Mouse (Mus musculus) gastrocnemius, postnatal 4 days (tissue): ENCODE results near the gene Gstt4. TPM values are rescaled to one million over a fixed set of nuclear protein-coding genes. Genes with fewer than 3 reads are reported as not detected.
A peak's percentile ranks its signal among the peaks of the same experiment; 100 is the strongest.
"Not testable (repeated sequence)": the region's sequence is repeated elsewhere in the genome, so short reads cannot be mapped to it uniquely, and the experiment has no call there.

Experiments used
- DNase-seq, 2 experiments: peaks; one replicate each; pipeline ENCODE4 v3.0.0; 2021 to 2022; ENCODE audit warnings: low spot score in 2 of 2, mixed read lengths in 2 of 2
- long read RNA-seq, 2 experiments: library from polyadenylated mRNA; stranded (forward); transcript quantifications; one replicate each; pipeline ENCODE4 v2.0.0; 2021
- total RNA-seq, 2 experiments: library from RNA; stranded (reverse); gene quantifications; 2 replicates each; pipeline ENCODE4 v1.2.3; 2021

The Gstt4 gene
- not detected for total RNA-seq
- long read RNA-seq, experiment 1: 0 reads
- long read RNA-seq, experiment 2: 0 reads

GRCm38 (mm10) chr10:75822443-75822842 is at the start of gene Gstt4:
TSS of gene Gstt4 (minus strand) at chr10:75822543.
- no peak for DNase-seq

GRCm38 (mm10) chr10:75861587-75861986 is 39.2 kb upstream of the Gstt4 start:
- DNase-seq: no peak

DNA sequence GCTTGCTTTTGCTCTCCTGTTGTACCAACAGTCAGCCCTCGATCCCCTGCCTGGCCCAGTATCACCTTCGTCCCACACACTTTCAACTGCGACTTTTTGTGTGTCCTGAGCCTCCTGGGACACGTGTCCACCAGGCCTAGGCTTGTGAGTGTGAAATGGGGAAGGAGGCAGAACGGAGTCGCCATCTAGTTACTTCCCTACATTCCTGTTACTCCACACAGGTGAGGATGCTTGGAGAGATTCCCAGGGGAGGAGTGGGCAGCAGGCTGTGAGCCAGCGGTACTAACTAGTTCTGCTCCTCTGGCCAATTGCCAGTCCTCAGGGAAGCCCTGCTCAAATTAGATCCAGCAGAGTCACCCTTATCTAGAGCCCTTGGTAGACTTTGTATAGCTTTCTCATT is 38.4 kb upstream of the Gstt4 start:
- DNase-seq: no peak

- DNase-seq: peak; percentile 71 to 86
These were observed 37.6 kb upstream of the Gstt4 start, which contains the start of gene Mif for GRCm38 (mm10) chr10:75859786-75860470. TSS of gene Mif (minus strand) at chr10:75860240.

- DNase-seq: no peak
These were observed 36.9 kb upstream of the Gstt4 start for GRCm38 (mm10) chr10:75859107-75859746.

GRCm38 (mm10) chr10:75857598-75857997 is 35.3 kb upstream of the Gstt4 start:
- no peak for DNase-seq

- no peak for DNase-seq
These were observed 34.6 kb upstream of the Gstt4 start for GRCm38 (mm10) chr10:75856976-75857375.

GRCm38 (mm10) chr10:75856155-75856907 is 34.0 kb upstream of the Gstt4 start:
- no peak for DNase-seq

- no peak for DNase-seq
These were observed 33.2 kb upstream of the Gstt4 start for GRCm38 (mm10) chr10:75855416-75855981.

- no peak for DNase-seq
These were observed 32.4 kb upstream of the Gstt4 start for GRCm38 (mm10) chr10:75854791-75855190.

- no peak for DNase-seq
These were observed 31.8 kb upstream of the Gstt4 start for GRCm38 (mm10) chr10:75854096-75854495.

DNA sequence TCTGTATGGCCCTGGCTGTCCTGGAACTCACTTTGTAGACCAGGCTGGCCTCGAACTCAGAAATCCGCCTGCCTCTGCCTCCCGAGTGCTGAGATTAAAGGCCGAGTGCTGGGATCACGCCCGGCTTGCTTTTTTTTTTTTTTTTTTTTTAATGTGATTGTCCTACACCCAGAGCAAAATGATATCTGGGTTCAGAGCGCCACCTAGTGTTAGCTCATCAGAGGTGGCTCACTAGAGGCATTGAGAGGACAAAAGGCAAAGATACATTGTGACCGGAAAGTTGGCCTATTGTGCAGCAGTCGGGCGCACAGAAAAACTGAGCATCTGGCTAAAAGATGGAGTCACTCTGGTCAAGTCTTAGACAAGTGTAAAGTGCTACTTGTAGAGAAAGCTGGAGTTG is 31.1 kb upstream of the Gstt4 start:
- DNase-seq: peak; percentile 57 to 83

GRCm38 (mm10) chr10:75852539-75853125 is 30.3 kb upstream of the Gstt4 start:
- DNase-seq: no peak

DNA sequence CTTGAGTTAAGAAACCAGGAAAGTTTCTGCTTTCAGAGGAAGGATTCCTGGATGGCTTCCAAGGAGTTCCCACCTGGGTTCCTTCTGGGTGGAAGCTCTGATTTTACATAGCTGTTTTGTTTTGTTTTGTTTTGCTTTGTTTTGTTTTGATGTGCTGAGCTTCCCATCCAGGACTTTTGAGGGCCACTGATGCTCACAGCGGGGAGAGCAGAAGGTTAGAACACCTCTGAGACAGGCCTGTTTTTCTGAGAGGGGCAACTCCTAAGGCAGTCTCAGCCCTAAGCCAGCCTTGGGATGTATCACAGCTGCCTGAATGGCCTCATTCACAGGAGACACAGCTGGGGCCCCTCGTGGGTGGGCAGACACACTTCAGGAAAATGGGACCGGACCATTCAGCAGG is 29.3 kb upstream of the Gstt4 start:
- DNase-seq: no peak

DNA sequence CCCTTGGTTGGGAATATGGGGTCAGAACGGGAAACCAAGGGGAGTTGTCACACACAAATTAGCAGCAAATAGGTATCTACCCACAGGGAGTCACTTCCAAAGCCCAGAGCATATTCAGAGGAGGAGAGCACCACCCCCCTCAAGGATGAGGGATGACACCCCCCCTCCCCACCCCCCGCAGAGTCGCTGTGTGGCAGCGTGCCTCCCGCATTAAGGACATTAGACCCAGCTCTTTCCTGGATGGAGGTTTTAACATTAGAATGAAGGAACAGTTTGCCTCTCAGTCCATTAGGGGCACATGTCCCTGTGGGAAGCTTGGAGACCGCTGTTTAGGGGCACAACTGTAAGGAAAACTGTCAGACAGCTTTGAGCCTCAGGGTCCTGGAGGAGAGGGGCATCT is 28.7 kb upstream of the Gstt4 start:
- no peak for DNase-seq

DNA sequence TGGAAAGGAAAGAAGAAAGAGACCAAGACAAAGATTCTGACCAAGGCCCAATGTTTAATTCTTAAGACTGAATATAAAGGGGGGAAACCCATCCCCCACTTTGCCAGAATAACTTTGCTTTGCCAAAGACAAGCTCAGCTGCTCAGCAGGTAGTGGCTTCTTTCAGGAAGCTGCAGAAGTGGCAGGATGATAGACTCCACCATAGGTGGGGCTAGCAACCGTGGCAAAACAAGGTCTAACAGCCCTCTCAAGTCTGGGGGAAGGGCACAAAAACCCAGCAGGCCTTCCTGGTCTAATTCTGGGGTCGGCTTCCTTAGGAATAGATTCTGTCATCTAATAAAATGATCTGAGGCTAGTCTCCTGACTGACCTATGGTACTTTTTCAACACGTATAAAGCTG is 26.0 kb upstream of the Gstt4 start:
- no peak for DNase-seq

DNA sequence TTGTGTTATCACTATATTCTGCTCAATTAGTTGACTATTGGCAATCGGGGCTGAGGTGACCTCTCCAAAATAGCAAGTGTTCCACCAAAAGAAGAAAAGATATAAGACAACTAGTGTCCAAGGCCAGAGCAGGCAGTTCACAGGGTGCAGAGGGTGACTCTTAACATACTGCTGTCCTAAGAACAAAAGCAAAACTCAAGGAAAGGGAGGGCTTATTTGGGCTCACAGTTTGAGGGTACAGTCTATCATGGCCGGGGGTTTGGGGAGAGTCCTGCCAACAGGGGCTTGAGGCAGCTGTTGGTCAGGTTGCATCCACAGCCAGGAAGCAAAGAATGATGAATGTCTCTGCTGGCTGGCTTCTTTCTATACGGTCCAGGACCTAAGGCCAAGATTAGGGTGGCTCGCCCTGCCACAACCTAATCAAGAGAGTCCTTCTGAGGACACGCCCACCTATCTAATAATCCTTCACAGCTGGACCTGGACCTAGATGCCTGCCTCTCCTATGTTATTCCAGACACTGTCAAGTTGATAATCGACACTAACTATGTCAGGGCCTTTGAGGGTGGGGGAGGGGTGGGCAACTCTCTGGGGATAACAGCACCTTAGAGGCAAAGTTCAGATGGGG is 23.1 kb upstream of the Gstt4 start:
- DNase-seq: no peak

DNA sequence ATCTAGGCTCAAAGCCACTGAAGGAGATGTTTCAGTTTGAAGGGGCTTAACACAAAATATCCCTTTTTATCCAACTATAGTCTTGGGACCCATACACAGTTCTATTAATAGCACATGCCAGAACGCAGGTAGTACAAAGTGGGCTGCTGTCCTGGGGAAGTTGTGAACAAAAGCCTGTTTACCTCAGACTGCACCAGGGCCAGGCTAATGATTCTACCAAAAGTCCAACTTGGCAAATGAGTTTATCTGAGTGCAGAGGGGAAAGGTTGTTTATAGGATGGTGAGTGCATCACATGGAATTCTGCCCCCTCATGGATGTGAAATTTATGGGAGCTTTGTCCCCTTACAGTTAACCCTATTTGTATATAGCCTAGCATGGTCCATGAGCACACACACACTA is 22.5 kb upstream of the Gstt4 start:
- no peak for DNase-seq

DNA sequence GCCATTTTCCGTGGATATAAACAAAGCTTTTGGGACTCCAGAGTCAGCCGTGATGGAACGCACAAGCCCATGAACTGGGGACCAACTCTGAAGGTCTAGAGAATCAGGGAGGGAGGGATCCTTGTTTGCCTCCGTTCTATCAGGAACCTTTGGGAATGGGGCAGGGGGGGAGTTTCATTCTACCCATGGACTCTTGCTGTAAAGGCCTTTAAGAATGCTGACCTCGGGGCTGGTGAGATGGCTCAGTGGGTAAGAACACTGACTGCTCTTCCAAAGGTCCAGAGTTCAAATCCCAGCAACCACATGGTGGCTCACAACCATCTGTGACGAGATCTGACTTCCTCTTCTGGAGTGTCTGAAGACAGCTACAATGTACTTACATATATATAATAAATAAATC is 21.6 kb upstream of the Gstt4 start:
- not testable (repeated sequence) for DNase-seq

- DNase-seq: no peak
These were observed 16.7 kb upstream of the Gstt4 start for GRCm38 (mm10) chr10:75839092-75839491.

DNA sequence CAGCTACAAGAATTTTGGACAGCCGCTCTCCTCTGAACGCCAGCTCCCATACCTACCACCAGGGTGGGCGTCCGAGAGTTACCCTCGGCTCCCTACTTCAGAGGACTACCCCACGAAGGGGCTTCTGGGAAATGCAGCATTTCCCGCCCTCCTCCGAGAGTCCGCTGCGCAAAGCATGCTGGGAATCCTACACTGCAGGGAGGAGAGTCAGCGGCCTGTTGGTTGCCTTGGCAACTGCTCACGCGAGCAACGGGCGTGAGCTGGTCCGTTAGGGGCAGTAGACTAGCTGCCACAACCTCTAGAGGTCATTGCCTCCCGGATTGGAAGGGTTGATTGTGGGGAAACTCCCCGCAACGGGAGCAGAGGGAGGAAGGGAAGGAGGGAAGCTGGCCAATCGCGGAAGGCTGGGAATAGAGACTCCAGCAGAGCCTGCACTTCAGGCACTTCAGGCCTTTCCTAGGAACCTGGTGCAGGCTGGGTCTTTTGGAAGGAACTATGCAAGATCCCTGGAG is 15.0 kb upstream of the Gstt4 start, which contains the start of gene Gstt2:
Gstt2 (minus strand) TSS at position 177 of the 512 bp plus-strand sequence.
- peak; percentile 82 to 93 for DNase-seq
